ENCODE assay signal across 32 mouse cellular contexts in the genomic region with DNA sequence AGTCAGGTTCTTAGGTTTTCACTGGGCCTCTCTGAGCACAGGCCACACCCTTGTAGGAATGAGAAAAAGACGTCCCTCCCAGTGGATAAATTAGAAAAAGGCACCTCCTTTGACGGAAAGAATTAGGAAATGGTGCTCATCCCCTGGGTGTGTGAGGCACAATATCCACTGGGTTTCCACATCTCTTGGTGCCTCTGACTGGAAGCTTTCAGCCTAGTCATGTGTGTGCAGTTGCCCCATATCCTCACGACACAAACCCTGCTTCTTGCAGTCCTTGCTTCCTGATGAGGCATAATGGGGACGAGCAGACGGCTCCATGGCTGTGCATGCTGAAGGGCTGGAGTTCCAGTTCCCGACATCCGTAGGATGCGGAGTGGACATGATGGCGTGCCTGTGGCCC. TPM values are rescaled to one million over a fixed set of nuclear protein-coding genes. Genes with fewer than 3 reads are reported as not detected.
A peak's percentile ranks its signal among the peaks of the same experiment; 100 is the strongest.
DNase-seq lines count a peak whose midpoint lies in the region; ATAC-seq lines count a peak whose summit lies in the region.
"Had no signal": no experiment of that assay in that cellular context is flagged by ENCODE, and none has a peak within 500 bp of the region (broad histone marks: within the 10 kb centered on the region; RNA-seq: fewer than 3 reads in every experiment).

No protein-coding gene starts in this region.

- WGBS in hindbrain, embryonic 16.5 days: 85% methylated on average over 9 of the region's 9 CpGs

- H3K4me2 ChIP-seq in hindbrain, embryonic 16.5 days (ENCODE audit: low read length): no peak overlapping the region
- H3K4me2 ChIP-seq: embryonic facial prominence, embryonic 12.5 days; embryonic facial prominence, embryonic 15.5 days; forebrain, embryonic 12.5 days; forebrain, embryonic 15.5 days; heart, embryonic 12.5 days; heart, embryonic 15.5 days; hindbrain, embryonic 14.5 days; intestine, embryonic 15.5 days had no signal

- DNase-seq in adrenal gland, postnatal 10 days: peak; percentile 1
- DNase-seq in adrenal gland, adult 2 months: no peak
- peak; percentile 8 for DNase-seq in 416B (ENCODE audit: low read depth)
- no peak for DNase-seq in natural killer cell, adult 2 months (ENCODE audit: low spot score in 2 of 2)
- DNase-seq: adrenal gland, adult 8-10 months; adrenal gland, postnatal 36 days; B cell, adult 2 months; cerebellum, adult 11 months; cerebellum, adult 2 months; cerebellum, adult 9-11 months; cerebellum, postnatal 25 days; gastrocnemius, postnatal 25 days; heart, postnatal 10 days; heart, postnatal 36 days had no signal

- no peaks in the 10 kb centered on the region for H3K4me1 ChIP-seq in hindbrain, embryonic 16.5 days (ENCODE audit: control insufficient read depth, insufficient read depth, low read depth, low read length)
- H3K4me1 ChIP-seq: embryonic facial prominence, embryonic 12.5 days; embryonic facial prominence, embryonic 15.5 days; forebrain, embryonic 12.5 days; heart, embryonic 12.5 days; heart, embryonic 15.5 days; intestine, embryonic 15.5 days had no signal

- no peaks in the 10 kb centered on the region for H3K27me3 ChIP-seq in hindbrain, embryonic 16.5 days (replicated peaks; ENCODE audit: control insufficient read depth, insufficient read depth, low read length)
- H3K27me3 ChIP-seq: embryonic facial prominence, embryonic 12.5 days; embryonic facial prominence, embryonic 15.5 days; forebrain, embryonic 12.5 days; forebrain, embryonic 15.5 days; heart, embryonic 15.5 days; intestine, embryonic 15.5 days had no signal

- H3K9me3 ChIP-seq in hindbrain, embryonic 16.5 days (ENCODE audit: control insufficient read depth, low read length): no peaks in the 10 kb centered on the region
- H3K9me3 ChIP-seq: embryonic facial prominence, embryonic 12.5 days; embryonic facial prominence, embryonic 15.5 days; forebrain, embryonic 12.5 days; forebrain, embryonic 15.5 days; heart, embryonic 15.5 days; intestine, embryonic 15.5 days had no signal

- no peaks in the 10 kb centered on the region for H3K36me3 ChIP-seq in hindbrain, embryonic 16.5 days (ENCODE audit: control insufficient read depth, insufficient read depth, low read length)
- H3K36me3 ChIP-seq: embryonic facial prominence, embryonic 12.5 days; embryonic facial prominence, embryonic 15.5 days; forebrain, embryonic 12.5 days; forebrain, embryonic 15.5 days; G1E; heart, embryonic 12.5 days; heart, embryonic 15.5 days; intestine, embryonic 15.5 days had no signal

- no peak overlapping the region for H3K9ac ChIP-seq in hindbrain, embryonic 16.5 days (ENCODE audit: low read depth, low read length)
- H3K9ac ChIP-seq: embryonic facial prominence, embryonic 12.5 days; embryonic facial prominence, embryonic 15.5 days; forebrain, embryonic 12.5 days; forebrain, embryonic 15.5 days; heart, embryonic 12.5 days; heart, embryonic 15.5 days; hindbrain, embryonic 14.5 days; intestine, embryonic 15.5 days had no signal

- ATAC-seq in granulocyte monocyte progenitor cell, adult 5-6 weeks (replicated peaks; ENCODE audit: poor library complexity, severe bottlenecking): peak; percentile 44
- peak; percentile 86 for ATAC-seq in megakaryocyte progenitor cell, adult 5-6 weeks (replicated peaks; ENCODE audit: poor library complexity)
- no peak for ATAC-seq in hindbrain, embryonic 16.5 days
- ATAC-seq: forebrain, embryonic 15.5 days; intestine, embryonic 15.5 days had no signal

- H3K4me3 ChIP-seq in hindbrain, embryonic 16.5 days (ENCODE audit: low read length): no peak overlapping the region
- H3K4me3 ChIP-seq: embryonic facial prominence, embryonic 12.5 days; embryonic facial prominence, embryonic 15.5 days; forebrain, embryonic 12.5 days; forebrain, embryonic 15.5 days; heart, embryonic 12.5 days; heart, embryonic 15.5 days; intestine, embryonic 15.5 days had no signal

- H3K27ac ChIP-seq in hindbrain, embryonic 16.5 days (ENCODE audit: low read depth, low read length): no peak overlapping the region
- H3K27ac ChIP-seq: embryonic facial prominence, embryonic 12.5 days; embryonic facial prominence, embryonic 15.5 days; forebrain, embryonic 12.5 days; forebrain, embryonic 15.5 days; heart, embryonic 15.5 days; hindbrain, embryonic 14.5 days; intestine, embryonic 15.5 days had no signal

RNA-seq across cellular contexts. Expression of a gene that starts 29.9 kb away (rescaled TPM):
- total RNA-seq in adrenal gland, postnatal 10 days (2021): not detected
- total RNA-seq in adrenal gland, adult 2 months (2021): not detected
- polyA plus RNA-seq in adrenal gland, adult 2 months (2012; rRNA removed): not detected in 2 replicates
- total RNA-seq in granulocyte monocyte progenitor cell, adult 5-6 weeks (2014; fragmentation: Nextera tagmentation): not detected in 2 replicates
- total RNA-seq in granulocyte monocyte progenitor cell, adult 5-6 weeks (2017): not detected in 2 replicates
- 1.9 TPM in 1 of 2 replicates, not detected in the other for total RNA-seq in megakaryocyte progenitor cell, adult 5-6 weeks (2015)
- total RNA-seq in megakaryocyte progenitor cell, adult 5-6 weeks (2017): not detected in 2 replicates
- 0.25 and 0.70 TPM in 2 replicates for polyA plus RNA-seq in hindbrain, embryonic 16.5 days (2015; fragmentation: Nextera tagmentation; extraction: Ambion mirVana)
- total RNA-seq: adrenal gland, adult 8-10 months; adrenal gland, postnatal 36 days; CH12.LX; common myeloid progenitor, adult 5-6 weeks; gastrocnemius, adult 8-10 months; gastrocnemius, postnatal 25 days; heart, adult 8-10 months; heart, postnatal 10 days; heart, postnatal 36 days had no signal
- polyA plus RNA-seq: cerebellum, adult 2 months; G1E; gonadal fat pad, adult 2 months; heart, embryonic 12.5 days; hindbrain, embryonic 11.5 days; hindbrain, embryonic 14.5 days had no signal

Comparison
In these comparisons a context has a peak if more than half of its experiments do, and no peak if none do; other contexts are left out.
1. DNase-seq: peak in adrenal gland, postnatal 10 days (single experiment) and 416B (single experiment); none in adrenal gland, adult 2 months (single experiment) and natural killer cell, adult 2 months (0 of 2).